Mouse (Mus musculus) adrenal gland, adult (tissue): Measurements from ENCODE around the gene Cfap161.

ENCODE experiments used
- DNase-seq, 2 experiments: peaks; one replicate each; pipeline ENCODE4 v3.0.0; 2022 to 2023; ENCODE audit warnings: low spot score in 1 of 2; ENCODE audit not compliant: inconsistent age in 2 of 2

The Cfap161 gene

GRCm38 (mm10) chr7:83742690-83743089, 52.0 kb downstream of the Cfap161 start:
- no peak for DNase-seq

- DNase-seq, result no peak
Observed at GRCm38 (mm10) chr7:83742026-83742425, 52.7 kb downstream of the Cfap161 start.

GRCm38 (mm10) chr7:83739680-83740310, 54.9 kb downstream of the Cfap161 start:
- DNase-seq, result no peak

- peak in 1 of 2 experiments; percentile 26 for DNase-seq
Observed at GRCm38 (mm10) chr7:83738623-83739462, 55.8 kb downstream of the Cfap161 start.

GRCm38 (mm10) chr7:83737914-83738490, 56.7 kb downstream of the Cfap161 start:
- DNase-seq, result no peak

- no peak for DNase-seq
Observed at GRCm38 (mm10) chr7:83736341-83737115, 58.2 kb downstream of the Cfap161 start.

- DNase-seq, result no peak
Observed at GRCm38 (mm10) chr7:83735108-83735781, 59.4 kb downstream of the Cfap161 start.

GRCm38 (mm10) chr7:83734671-83735082, 60.0 kb downstream of the Cfap161 start:
- no peak for DNase-seq

GRCm38 (mm10) chr7:83734246-83734645, 60.4 kb downstream of the Cfap161 start:
- no peak for DNase-seq

- DNase-seq, result no peak
Observed at GRCm38 (mm10) chr7:83732781-83733180, 61.9 kb downstream of the Cfap161 start.

- no peak for DNase-seq
Observed at GRCm38 (mm10) chr7:83731961-83732666, 62.6 kb downstream of the Cfap161 start.

GRCm38 (mm10) chr7:83731297-83731696, 63.4 kb downstream of the Cfap161 start:
- DNase-seq, result no peak

- DNase-seq, result no peak
Observed at GRCm38 (mm10) chr7:83726936-83727632, 67.6 kb downstream of the Cfap161 start.

- no peak for DNase-seq
Observed at GRCm38 (mm10) chr7:83725801-83726200, 68.9 kb downstream of the Cfap161 start.

- DNase-seq, result no peak
Observed at GRCm38 (mm10) chr7:83724541-83724940, 70.1 kb downstream of the Cfap161 start.
